Mouse (Mus musculus): ENCODE results near the gene Gm15262.
A peak's percentile ranks its signal among the peaks of the same experiment; 100 is the strongest.
"Not testable (repeated sequence)": the region's sequence is repeated elsewhere in the genome, so short reads cannot be mapped to it uniquely, and the experiment has no call there.

The Gm15262 gene

DNA sequence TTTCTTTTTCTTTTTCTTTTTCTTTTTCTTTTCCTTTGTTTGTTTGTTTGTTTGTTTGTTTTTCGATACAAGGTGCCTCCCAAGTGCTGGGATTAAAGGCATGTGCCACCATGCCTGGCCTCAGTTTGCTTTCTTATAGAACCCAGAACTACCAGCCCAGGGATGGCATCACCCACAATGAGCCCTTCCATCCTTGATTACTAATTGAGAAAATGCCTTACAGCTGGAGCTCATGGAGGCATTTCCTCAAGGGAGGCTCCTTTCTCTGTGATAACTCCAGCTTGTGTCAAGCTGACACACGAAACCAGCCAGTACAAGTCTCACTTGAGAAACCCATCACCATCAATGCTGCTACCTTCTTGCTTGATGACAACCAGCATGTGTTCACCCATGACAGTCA, at the start of gene Gm15262:
TSS of gene Gm15262 (plus strand) at position 301 of the 400 bp plus-strand sequence.
- DNase-seq: not testable (repeated sequence)

DNA sequence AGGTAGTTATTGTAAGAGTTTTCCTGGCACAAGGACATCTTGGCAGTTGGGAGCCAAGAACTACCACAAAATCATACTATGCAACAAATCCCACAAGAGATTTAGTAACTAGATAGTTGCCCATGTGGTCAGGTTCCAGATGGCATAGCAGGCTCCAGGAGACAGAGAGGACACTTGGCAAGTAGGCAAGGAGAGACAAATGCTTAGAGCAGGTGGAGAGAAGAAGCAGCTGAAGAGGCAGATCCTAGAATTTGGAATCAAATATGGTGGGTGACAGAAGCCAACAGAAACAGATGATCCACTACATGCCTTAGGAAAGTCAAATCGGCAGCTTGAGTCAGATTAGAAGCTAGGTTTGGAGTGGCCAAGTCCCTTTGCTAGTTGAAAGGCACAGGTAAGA, 20.9 kb downstream of the Gm15262 start:
- no peak for DNase-seq

DNA sequence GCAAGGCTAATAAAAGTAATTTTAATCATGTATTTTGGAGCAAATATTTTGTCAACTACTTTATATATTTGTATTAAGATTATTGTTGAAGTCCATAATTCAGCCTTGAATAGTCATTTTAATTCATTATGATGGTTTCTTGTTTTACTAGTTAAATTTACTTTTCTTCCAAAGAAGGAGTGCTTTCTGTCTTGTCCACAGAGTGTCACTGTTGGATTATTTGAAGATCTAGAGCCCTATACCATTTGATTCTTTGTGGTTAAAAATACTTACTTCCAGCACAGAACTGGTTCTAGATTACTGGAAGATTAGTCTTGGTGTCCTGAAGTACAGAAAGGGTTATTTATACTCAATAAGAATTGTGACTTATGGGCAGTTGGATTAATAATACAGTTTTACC, 29.2 kb downstream of the Gm15262 start:
- no peak for DNase-seq

DNA sequence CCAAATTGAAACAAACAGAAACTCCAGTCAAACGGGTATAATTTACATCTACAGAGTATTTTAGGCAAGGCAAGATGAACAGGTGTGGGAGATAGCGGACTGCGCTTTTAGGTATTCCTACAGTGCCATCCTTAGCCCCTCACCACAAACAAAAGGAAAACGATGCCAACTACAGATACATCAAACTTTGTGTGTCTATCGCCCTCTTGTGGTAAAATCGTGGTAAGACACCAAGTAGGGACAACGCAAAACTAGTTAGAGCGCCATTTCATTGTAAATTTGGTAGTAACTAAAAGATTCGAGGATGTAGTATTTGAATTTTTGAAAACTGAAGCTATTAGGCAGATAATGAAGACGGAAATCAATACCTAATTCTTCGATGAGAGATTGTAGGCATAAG, 83.7 kb downstream of the Gm15262 start:
- DNase-seq: no peak

DNA sequence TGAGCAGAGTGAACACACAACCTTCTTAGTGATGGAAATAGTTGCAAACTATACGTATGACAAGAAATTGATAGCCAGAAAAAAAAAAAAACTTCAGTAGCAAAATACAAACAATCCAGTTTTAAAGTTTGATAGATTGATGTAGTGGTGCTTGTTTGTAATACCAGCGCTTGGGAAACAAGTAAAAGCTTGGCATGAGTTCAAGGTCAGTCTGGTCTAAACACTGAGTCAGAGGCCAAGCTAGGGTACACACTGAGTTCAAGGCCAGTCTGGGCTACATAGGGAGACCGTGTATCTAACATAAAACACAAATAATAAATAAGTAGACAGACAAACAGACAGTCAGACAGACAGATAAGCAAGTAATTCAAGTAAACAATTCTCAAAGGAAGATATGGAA, 84.2 kb downstream of the Gm15262 start:
- DNase-seq: no peak

DNA sequence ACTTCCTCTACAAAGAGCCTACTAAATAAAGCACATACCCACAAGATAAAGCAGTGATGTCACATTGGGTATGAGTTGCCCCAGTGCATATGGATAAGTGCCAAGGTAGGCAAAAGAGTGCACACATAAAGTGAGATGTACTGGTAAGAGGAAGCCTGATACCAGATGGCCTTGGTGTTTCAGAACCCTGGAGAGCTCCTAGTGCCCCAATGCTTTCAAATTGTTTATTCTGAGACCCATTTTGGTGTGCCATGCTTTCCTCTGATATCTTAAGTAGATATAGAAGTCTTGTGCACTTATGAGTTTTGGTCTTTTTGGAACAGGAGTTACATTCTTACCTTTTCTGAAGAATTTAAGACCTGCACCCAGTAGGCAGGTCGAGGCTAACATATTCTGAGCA, 88.3 kb downstream of the Gm15262 start:
- DNase-seq: no peak

DNA sequence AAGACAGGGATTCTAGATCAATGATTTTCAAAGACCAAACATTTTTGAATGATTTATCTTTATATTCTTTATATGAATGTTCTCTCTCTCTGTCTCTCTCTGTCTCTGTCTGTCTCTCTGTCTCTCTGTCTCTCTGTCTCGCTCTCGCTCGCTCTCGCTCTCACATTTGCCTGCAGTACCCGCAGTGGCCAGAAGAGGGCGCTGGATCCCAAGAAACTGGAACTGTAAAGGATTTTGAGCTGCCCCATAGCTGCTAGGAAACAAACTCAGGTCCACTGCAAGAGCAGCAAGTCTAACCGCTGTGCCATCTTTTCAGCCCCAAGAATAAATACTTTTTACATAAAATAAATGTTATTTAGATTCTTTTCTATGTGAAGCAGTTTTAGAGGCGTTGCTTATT, 98.5 kb downstream of the Gm15262 start:
- DNase-seq: peak; percentile 3 to 19

DNA sequence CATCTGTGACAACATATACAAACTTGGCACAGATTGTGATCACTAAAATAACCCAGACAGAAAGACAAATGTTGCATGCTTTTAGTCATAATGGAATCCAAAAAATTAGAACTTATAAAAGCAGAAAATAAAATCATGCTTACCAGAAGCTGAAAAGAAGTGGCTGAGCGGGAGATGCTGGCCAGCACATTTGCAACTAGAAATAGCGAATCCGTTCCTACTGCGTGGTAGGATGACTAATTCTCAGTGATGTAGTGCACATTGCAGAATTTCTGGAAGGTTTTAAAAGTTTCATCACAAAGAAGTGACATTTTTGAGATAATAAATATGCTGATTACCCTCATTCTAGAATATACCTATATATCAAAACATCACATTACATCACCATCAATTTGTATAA, 100.7 kb downstream of the Gm15262 start:
- DNase-seq: no peak

DNA sequence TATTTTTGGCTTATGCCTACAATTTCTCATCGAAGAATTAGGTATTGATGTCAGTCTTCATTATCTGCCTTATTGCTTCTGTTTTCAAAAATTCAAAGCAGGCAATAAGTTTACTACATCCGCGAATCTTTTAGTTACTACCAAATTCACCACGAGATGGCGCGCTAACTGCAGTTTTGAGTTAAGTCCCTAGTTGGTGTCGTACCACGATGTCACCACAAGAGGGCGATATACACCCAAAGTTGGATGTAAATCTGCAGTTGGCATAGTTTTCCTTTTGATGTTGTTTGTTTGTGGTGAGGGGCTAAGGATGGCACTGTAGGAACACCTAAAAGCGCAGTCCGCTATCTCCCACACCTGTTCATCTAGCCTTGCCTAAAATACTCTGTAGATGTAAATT, 111.9 kb downstream of the Gm15262 start:
- DNase-seq: peak; percentile 46 to 57

DNA sequence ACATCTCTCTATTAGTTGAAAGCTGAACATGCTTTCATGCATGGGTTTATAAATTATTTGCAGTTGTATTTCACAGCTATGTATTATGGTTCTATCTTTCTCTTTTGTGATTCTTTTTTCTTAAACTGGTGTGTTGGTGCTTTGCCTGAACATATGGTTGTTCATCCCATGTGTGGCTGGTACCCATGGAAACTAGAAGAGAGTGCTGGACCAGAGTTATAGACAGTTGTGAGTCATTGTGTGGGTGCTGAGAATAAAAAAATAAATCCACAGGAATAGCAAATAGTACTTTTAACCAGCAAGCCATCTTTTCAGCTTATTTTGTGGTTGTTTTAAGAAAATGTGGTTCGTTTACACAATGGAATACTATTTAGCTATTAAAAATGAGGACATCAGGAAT, 123.9 kb downstream of the Gm15262 start:
- DNase-seq: no peak

Data from lung, adult 18-20 months (tissue).